Mouse (Mus musculus) midbrain, embryonic 13.5 days (tissue): ENCODE data around the gene Tbc1d8. TPM values are rescaled to one million over a fixed set of nuclear protein-coding genes. Genes with fewer than 3 reads are reported as not detected.

Experiments
- ATAC-seq: fragments of 200-750 bp; cut with Nextera tagmentation; 2 replicates; pipeline ENCODE4 v1.8.0; 2017; ENCODE audit warnings: mild to moderate bottlenecking, moderate TSS enrichment, moderate library complexity
- H3K27ac ChIP-seq: fragments of 300-500 bp; sonication (generic); 2 replicates; pipeline ENCODE4 v1.5.1; 2015; ENCODE audit warnings: inconsistent platforms, mild to moderate bottlenecking, moderate library complexity
- H3K27me3 ChIP-seq: fragments of 300-500 bp; sonication (generic); 2 replicates; pipeline ENCODE4 v1.6.1; 2015; ENCODE audit warnings: mild to moderate bottlenecking, inconsistent platforms
- H3K36me3 ChIP-seq: fragments of 300-500 bp; sonication (generic); 2 replicates; pipeline ENCODE4 v1.6.1; 2015; ENCODE audit warnings: mild to moderate bottlenecking, inconsistent platforms
- H3K4me1 ChIP-seq: fragments of 300-500 bp; sonication (generic); replicated peaks from 2 replicates; pipeline ENCODE4 v1.6.1; 2015; ENCODE audit warnings: inconsistent platforms
- H3K4me2 ChIP-seq: fragments of 300-500 bp; sonication (generic); replicated peaks from 2 replicates; pipeline ENCODE4 v1.6.1; 2015; ENCODE audit warnings: moderate library complexity, mild to moderate bottlenecking, inconsistent platforms
- H3K4me3 ChIP-seq: fragments of 300-500 bp; sonication (generic); replicated peaks from 2 replicates; pipeline ENCODE4 v1.5.1; 2015; ENCODE audit warnings: mild to moderate bottlenecking, inconsistent platforms
- H3K9ac ChIP-seq: fragments of 300-500 bp; sonication (generic); replicated peaks from 2 replicates; pipeline ENCODE4 v1.6.1; 2015; ENCODE audit warnings: mild to moderate bottlenecking, inconsistent platforms
- H3K9me3 ChIP-seq: fragments of 300-500 bp; sonication (generic); 2 replicates; pipeline ENCODE4 v1.6.1; 2016; ENCODE audit warnings: mild to moderate bottlenecking, inconsistent platforms
- WGBS: fragments of 180-500 bp; shearing (Covaris S2); methylation state at CpG from one replicate; pipeline ENCODE4 v1.1.7; 2015; 5-methylcytosine and 5-hydroxymethylcytosine counted together
- polyA plus RNA-seq: library from polyadenylated mRNA; unstranded; fragments of >200 nt; fragmentation: Nextera tagmentation; extraction: Ambion mirVana; gene quantifications from 2 replicates; pipeline ENCODE4 v1.2.1, GENCODE M21; 2015

Gene Tbc1d8
- polyA plus RNA-seq, 1 experiment from 2014 or later, result 7.8 TPM

DNA sequence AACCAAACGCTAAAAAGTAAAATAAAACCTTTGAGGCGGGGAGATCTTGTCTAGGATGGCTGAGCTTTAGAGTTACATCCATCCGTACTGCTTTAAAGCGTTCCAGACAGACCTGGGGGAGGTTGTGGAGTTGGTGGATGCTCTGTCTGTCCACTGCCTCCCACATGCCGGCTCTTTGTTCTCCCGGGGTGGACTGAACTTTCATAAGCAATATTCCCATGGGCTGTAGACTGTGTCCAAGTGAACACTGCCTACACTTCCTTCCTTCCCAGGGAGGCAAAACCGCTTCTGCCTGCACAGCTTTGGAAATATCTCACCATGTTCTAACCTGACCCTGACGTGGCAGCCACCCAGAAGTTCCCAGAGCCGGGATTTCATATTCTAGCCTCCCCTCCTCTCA is 4.0 kb downstream of the Tbc1d8 start:
- ATAC-seq, result no peak
- H3K27ac ChIP-seq, result no peak overlapping the region
- H3K9me3 ChIP-seq, result peaks cover 2% of the 10 kb centered on the region; the same call in 1 of the 2 replicates
- H3K4me2 ChIP-seq, result no peak overlapping the region
- H3K4me3 ChIP-seq, result no peak overlapping the region
- peaks cover 11% of the 10 kb centered on the region for H3K4me1 ChIP-seq
- H3K36me3 ChIP-seq, result no peaks in the 10 kb centered on the region
- no peak overlapping the region for H3K9ac ChIP-seq
- WGBS, result 90% methylated on average over 9 of the region's 9 CpGs
- 0 out of 2 replicates have a peak, but pooled peaks cover 9% of the 10 kb centered on the region for H3K27me3 ChIP-seq

DNA sequence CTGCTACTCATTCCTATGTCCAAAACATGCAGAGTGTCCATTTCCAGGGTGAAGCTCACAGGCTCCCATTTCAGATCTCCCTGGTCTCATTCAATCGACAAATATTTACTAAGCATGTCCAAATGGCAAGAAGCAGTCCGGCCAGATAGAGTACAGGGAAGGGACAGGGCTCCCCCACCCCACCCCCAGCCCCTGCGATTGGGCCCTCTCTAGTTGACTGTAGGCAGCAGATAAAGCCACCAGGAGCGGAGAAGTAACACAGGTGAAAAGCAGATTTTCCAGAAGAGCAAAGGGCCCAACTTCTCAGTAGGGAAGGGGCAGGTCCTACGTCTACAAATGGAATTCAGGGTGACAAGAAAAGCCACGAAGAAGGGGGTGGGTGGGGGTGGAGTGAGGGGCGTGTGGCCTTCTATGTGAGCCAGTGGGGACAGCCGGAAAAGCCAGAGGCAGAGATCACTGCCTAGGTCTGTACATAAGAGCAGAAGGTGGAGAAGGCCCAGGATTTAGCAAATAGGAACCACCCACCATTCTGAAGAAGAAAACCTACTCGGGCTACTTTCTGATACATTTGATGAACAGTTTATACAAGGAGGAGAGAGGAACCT is 7.2 kb downstream of the Tbc1d8 start:
- H3K4me3 ChIP-seq, result no peak overlapping the region
- H3K27me3 ChIP-seq, result no peaks in the 10 kb centered on the region
- 79% methylated on average over 9 of the region's 9 CpGs for WGBS
- no peak for ATAC-seq
- no peaks in the 10 kb centered on the region for H3K4me1 ChIP-seq
- no peak overlapping the region for H3K9ac ChIP-seq
- no peaks in the 10 kb centered on the region for H3K36me3 ChIP-seq
- peaks cover 2% of the 10 kb centered on the region; the same call in 1 of the 2 replicates for H3K9me3 ChIP-seq
- no peak overlapping the region for H3K27ac ChIP-seq
- H3K4me2 ChIP-seq, result no peak overlapping the region

GRCm38 (mm10) chr1:39468982-39469381 is 9.6 kb downstream of the Tbc1d8 start:
- 92% methylated on average over 7 of the region's 7 CpGs for WGBS

GRCm38 (mm10) chr1:39466526-39466925 is 12.0 kb downstream of the Tbc1d8 start:
- H3K27me3 ChIP-seq, result no peaks in the 10 kb centered on the region
- H3K9me3 ChIP-seq, result peaks cover 2% of the 10 kb centered on the region; the same call in 1 of the 2 replicates
- no peak overlapping the region for H3K9ac ChIP-seq
- no peak overlapping the region for H3K27ac ChIP-seq
- WGBS, result 96% methylated on average over 13 of the region's 13 CpGs
- no peak overlapping the region for H3K4me3 ChIP-seq
- no peak for ATAC-seq
- no peaks in the 10 kb centered on the region for H3K36me3 ChIP-seq
- no peaks in the 10 kb centered on the region for H3K4me1 ChIP-seq
- H3K4me2 ChIP-seq, result no peak overlapping the region

More at GRCm38 (mm10) chr1:39468982-39469381, 9.6 kb downstream of the Tbc1d8 start:
- no peak overlapping the region for H3K4me2 ChIP-seq
- H3K9ac ChIP-seq, result no peak overlapping the region
- H3K9me3 ChIP-seq, result peaks cover 2% of the 10 kb centered on the region; the same call in 1 of the 2 replicates
- H3K36me3 ChIP-seq, result no peaks in the 10 kb centered on the region
- H3K27me3 ChIP-seq, result no peaks in the 10 kb centered on the region
- ATAC-seq, result no peak
- H3K27ac ChIP-seq, result no peak overlapping the region
- no peaks in the 10 kb centered on the region for H3K4me1 ChIP-seq
- H3K4me3 ChIP-seq, result no peak overlapping the region

DNA sequence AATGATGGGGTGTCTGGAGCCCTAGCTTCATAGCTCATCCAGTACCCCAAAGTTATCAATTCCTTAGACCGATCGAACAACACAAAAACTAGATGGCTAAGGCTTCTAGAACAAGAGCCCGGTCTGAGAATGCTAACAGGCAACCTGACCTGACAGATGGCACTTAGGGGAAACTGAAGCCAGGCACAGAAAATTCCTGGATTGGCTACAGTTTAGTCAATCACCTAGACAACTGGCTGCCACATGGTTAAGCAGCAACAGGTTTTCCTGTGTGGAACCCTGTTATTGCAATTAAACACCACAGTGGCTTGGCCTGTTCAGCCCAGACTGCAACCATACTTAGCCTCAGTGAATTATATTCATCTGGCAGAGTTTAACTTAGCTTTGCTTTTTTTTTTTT is 13.8 kb downstream of the Tbc1d8 start:
- Histone ChIP-seq H3K36me3 (no peaks in the 10 kb centered on the region), H3K4me3 (no peak overlapping the region), H3K9me3 (no peaks in the 10 kb centered on the region), H3K27ac (no peak overlapping the region), H3K9ac (no peak overlapping the region), H3K27me3 (no peaks in the 10 kb centered on the region), H3K4me1 (no peaks in the 10 kb centered on the region), H3K4me2 (no peak overlapping the region)
- no peak for ATAC-seq
- 99% methylated on average over 3 of the region's 3 CpGs for WGBS

GRCm38 (mm10) chr1:39462937-39463444 is 15.6 kb downstream of the Tbc1d8 start:
- WGBS, result 93% methylated on average over 6 of the region's 6 CpGs
- Histone ChIP-seq H3K9me3 (no peaks in the 10 kb centered on the region), H3K9ac (no peak overlapping the region), H3K27me3 (no peaks in the 10 kb centered on the region), H3K27ac (no peak overlapping the region), H3K4me3 (no peak overlapping the region), H3K4me2 (no peak overlapping the region), H3K36me3 (no peaks in the 10 kb centered on the region), H3K4me1 (no peaks in the 10 kb centered on the region)
- ATAC-seq, result no peak

DNA sequence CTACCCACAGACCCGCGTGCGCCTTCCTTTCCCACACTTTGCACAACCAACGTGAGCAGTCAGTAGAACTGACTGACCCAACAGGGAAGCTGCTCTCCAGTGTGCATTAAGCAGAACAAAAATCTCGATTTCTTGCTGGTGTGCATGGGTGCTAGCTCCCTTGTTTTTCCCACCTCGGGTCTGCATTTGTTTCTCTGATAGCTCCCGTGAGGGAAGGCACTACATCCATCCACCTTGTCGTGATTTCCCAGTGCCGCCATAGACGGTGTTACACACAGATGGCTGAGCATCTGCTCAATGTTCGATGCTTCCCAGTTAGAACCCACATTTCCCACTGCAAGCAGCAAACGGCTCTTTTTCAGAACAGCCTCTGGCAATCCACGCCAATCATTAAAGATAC is 16.5 kb downstream of the Tbc1d8 start:
- Histone ChIP-seq H3K9me3 (no peaks in the 10 kb centered on the region), H3K27ac (no peak overlapping the region), H3K4me3 (no peak overlapping the region), H3K9ac (no peak overlapping the region), H3K27me3 (no peaks in the 10 kb centered on the region), H3K36me3 (no peaks in the 10 kb centered on the region), H3K4me2 (no peak overlapping the region), H3K4me1 (no peaks in the 10 kb centered on the region)
- WGBS, result 91% methylated on average over 13 of the region's 13 CpGs
- no peak for ATAC-seq

DNA sequence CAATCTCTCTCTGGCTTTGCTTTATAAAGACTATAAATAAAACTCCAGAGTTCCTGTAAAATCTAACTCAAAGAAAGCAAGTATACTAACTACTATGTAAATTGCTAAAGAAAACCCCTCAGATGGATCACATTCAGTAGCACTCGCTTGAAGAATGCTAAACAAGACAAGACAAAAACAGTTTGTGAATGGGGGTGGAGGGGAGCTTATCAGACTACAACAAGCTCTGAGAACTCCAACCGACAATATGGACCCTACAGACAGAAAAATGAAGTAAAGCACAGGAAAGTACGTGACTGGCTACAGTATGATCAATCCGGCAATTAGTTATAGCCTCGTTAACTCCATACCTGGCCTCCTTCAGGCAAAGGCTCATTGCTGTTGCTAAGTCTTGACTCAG is 18.1 kb downstream of the Tbc1d8 start:
- no peaks in the 10 kb centered on the region for H3K4me1 ChIP-seq
- WGBS, result 73% methylated on average over 5 of the region's 5 CpGs

GRCm38 (mm10) chr1:39457887-39458874 is 20.4 kb downstream of the Tbc1d8 start:
- 94% methylated on average over 13 of the region's 13 CpGs for WGBS
- Histone ChIP-seq H3K4me2 (no peak overlapping the region), H3K27ac (no peak overlapping the region), H3K27me3 (no peaks in the 10 kb centered on the region), H3K4me1 (0 out of 2 replicates have a peak, but pooled peaks cover 4% of the 10 kb centered on the region), H3K9me3 (no peaks in the 10 kb centered on the region), H3K36me3 (no peaks in the 10 kb centered on the region), H3K9ac (no peak overlapping the region), H3K4me3 (no peak overlapping the region)
- ATAC-seq, result no peak

More for the DNA sequence above, 18.1 kb downstream of the Tbc1d8 start:
- H3K9me3 ChIP-seq, result no peaks in the 10 kb centered on the region
- no peaks in the 10 kb centered on the region for H3K27me3 ChIP-seq
- H3K27ac ChIP-seq, result no peak overlapping the region
- no peaks in the 10 kb centered on the region for H3K36me3 ChIP-seq
- no peak overlapping the region for H3K9ac ChIP-seq
- ATAC-seq, result no peak
- no peak overlapping the region for H3K4me2 ChIP-seq
- no peak overlapping the region for H3K4me3 ChIP-seq

DNA sequence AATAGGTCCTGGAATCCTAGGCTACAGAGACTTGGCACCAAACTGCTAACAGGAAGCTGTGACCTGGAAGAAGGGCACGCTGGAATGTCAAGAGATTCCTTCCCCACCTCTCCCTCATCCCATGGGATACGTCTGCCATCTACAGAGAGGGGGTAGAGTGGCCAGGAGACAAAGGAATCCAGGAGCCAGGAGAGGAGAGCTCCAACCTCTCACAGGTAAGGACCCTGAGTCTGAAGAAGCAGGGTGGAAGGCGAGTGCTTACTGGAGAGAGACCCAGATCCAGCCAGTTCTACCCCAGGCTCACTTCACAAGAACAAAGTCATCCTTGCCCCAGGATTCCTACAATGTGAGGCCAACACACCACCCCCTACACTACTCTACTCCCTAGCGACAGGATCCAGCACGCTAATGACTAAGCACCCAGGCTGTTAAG is 22.1 kb downstream of the Tbc1d8 start:
- no peak overlapping the region for H3K27ac ChIP-seq
- no peaks in the 10 kb centered on the region for H3K27me3 ChIP-seq
- 0 out of 2 replicates have a peak, but pooled peaks cover 4% of the 10 kb centered on the region for H3K4me1 ChIP-seq
- H3K9ac ChIP-seq, result no peak overlapping the region
- no peaks in the 10 kb centered on the region for H3K9me3 ChIP-seq
- H3K4me3 ChIP-seq, result no peak overlapping the region
- no peak for ATAC-seq
- no peak overlapping the region for H3K4me2 ChIP-seq
- no peaks in the 10 kb centered on the region for H3K36me3 ChIP-seq
- 79% methylated on average over 5 of the region's 5 CpGs for WGBS

DNA sequence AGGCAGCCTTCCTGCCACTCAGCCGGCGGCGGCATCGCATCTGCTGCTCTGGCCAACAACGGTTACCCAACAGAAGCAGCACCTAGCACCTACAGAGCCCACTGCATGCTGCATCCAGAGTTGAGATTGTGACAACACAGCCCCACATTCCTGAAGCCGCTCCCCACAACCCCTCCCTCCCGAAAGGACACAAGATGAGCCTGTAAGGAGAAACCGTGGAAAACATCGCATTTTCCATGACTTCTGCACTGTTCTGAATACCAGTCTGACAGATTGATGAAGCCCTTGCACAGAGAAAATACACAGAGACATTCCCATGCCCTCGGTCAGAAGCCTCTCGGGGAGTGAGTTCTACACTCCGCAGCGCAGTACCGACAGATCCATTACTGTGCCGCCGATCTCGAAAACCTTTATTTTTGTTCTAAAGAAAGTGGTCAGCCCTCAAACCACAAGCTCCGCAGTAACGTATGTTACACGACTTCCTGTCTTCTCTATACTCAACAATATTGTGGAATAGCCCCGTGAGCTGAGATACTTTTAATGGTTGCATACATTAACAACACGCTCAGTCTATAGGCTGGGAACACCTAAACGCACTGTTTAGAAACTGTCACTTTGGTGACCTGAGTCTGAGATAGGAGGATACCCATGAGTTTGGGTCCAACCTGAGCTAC is 23.1 kb downstream of the Tbc1d8 start:
- H3K27me3 ChIP-seq, result no peaks in the 10 kb centered on the region
- no peak overlapping the region for H3K9ac ChIP-seq
- 93% methylated on average over 23 of the region's 23 CpGs for WGBS
- ATAC-seq, result no peak
- peaks cover 9% of the 10 kb centered on the region for H3K4me1 ChIP-seq
- H3K4me3 ChIP-seq, result no peak overlapping the region
- H3K36me3 ChIP-seq, result no peaks in the 10 kb centered on the region
- no peak overlapping the region for H3K27ac ChIP-seq
- no peaks in the 10 kb centered on the region for H3K9me3 ChIP-seq
- no peak overlapping the region for H3K4me2 ChIP-seq
